Mouse (Mus musculus) brown adipose tissue, adult 24 weeks (tissue): ENCODE measurements around the gene Kcnab1. TPM values are rescaled to one million over a fixed set of nuclear protein-coding genes. Genes with fewer than 3 reads are reported as not detected.

Experiments used
- H3K27ac ChIP-seq: fragments of 200-500 bp; replicated peaks from 2 replicates; pipeline ENCODE4 v1.5.1; 2012; ENCODE audit warnings: low read depth, mild to moderate bottlenecking, low read length
- H3K4me1 ChIP-seq: fragments of 200-500 bp; 2 replicates; pipeline ENCODE4 v1.6.1; 2012; ENCODE audit warnings: low read length, mixed read lengths; ENCODE audit not compliant: control insufficient read depth, insufficient read depth, insufficient read length
- H3K4me3 ChIP-seq: fragments of 200-500 bp; 2 replicates; pipeline ENCODE4 v1.5.1; 2012; ENCODE audit warnings: low read depth, mild to moderate bottlenecking, low read length, moderate library complexity; ENCODE audit not compliant: insufficient read depth
- polyA plus RNA-seq: library from polyadenylated mRNA; stranded (reverse); fragments of >200 nt; gene quantifications from 2 replicates; pipeline ENCODE4 v1.2.4, GENCODE M21; 2012; ENCODE audit not compliant: missing spikeins, insufficient read depth, insufficient read length

Kcnab1 gene
- polyA plus RNA-seq: not detected in 2 replicates

DNA sequence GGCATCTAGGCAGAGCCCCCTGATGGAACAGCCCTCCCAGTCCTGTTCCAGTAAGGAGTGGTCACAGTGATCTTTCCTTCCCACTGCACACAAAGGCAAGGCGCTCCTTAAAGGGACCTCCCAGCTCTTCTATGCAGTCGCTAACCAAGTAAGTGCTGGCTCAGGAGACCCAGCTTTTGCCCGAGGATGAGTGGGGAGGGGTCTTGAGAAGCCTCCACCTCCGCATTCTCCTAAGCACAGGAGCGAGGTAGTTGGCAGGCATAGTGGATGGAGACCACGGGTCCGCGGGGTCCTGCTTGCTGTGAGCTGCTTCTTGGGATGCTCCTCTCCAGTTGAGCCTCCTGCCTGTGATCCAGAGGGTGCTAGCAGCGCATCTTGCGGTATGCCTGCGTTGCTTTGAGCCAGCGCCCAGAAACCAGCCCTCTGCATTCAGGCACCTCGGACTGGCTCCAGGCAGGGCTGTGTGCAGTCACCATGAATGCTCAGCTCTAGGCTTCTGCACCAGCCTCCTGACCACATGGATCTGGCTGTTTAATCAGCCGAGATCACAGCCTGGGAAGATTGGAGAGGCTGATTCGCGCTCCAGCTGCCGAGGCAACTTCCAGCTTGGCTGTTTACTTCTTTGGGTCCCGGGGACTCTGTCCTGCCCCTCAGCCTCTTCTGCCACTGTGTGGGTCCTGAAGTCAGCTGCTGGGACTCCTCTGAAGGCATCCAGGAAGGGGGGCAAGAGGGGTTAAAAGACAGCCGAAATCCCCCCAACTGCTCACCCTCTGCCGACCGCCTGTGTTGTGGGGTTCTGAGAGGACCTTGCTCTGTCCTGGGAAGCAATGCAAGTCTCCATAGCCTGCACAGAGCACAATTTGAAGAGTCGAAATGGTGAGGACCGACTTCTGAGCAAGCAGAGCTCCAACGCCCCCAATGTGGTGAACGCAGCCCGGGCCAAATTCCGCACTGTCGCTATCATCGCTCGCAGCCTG lies at the start of gene Kcnab1:
TSS of gene Kcnab1 (plus strand) at position 440 of the 977 bp plus-strand sequence.
- Histone ChIP-seq H3K27ac (no peak within 1 kb of the TSS), H3K4me3 (no peak within 1 kb of the TSS), H3K4me1 (no peaks in the 10 kb centered on the region)

GRCm38 (mm10) chr3:65088295-65088694 lies 20.9 kb upstream of the Kcnab1 start:
- H3K4me1 ChIP-seq: no peaks in the 10 kb centered on the region

DNA sequence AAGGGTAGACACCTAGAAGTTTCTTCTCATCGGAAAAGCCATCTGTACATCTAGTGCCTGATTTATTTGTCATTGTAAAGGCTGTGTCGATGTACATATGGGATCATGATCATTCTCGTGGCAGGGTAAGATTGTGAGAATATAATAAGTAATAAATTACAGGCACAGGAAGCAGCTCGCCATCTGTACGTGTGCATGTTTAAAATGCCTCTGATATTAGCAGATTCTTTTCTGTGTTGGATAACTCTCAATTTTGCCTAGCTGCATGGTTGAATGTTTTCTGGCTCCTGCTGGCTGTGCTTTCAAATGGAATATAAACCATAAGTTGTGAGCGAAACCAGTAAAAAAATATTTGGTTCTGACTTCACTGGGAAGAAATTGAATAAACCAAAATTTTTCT lies 5.1 kb upstream of the Kcnab1 start:
- Histone ChIP-seq H3K4me1 (no peaks in the 10 kb centered on the region), H3K27ac (no peak overlapping the region), H3K4me3 (no peak overlapping the region)

More at GRCm38 (mm10) chr3:65088295-65088694, 20.9 kb upstream of the Kcnab1 start:
- Histone ChIP-seq H3K27ac (no peak overlapping the region), H3K4me3 (no peak overlapping the region)

DNA sequence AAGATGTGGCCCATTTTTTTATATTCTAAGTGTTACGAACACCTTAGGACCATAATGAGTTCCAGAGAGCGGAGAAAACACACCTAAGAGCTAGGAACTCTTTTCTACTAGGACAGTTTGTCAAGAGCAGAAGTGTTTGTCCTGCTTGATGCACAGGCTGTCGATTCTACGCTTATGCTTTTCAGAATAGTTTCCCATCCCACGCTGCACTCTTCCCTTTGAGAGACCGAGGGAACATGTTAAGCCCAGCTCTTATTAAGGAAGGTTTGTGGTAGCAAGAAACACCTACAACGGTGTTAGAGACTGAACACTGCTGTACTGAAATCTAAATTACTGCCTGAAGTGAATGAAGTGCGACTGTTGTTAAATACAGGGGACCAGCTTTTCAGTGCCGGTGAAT lies 1.0 kb downstream of the Kcnab1 start:
- no peak overlapping the region for H3K4me3 ChIP-seq
- no peaks in the 10 kb centered on the region for H3K4me1 ChIP-seq
- no peak overlapping the region for H3K27ac ChIP-seq

- H3K4me3 ChIP-seq: no peak overlapping the region
- no peak overlapping the region for H3K27ac ChIP-seq
- H3K4me1 ChIP-seq: no peaks in the 10 kb centered on the region
Observed at GRCm38 (mm10) chr3:65111176-65111575, 2.0 kb downstream of the Kcnab1 start.

DNA sequence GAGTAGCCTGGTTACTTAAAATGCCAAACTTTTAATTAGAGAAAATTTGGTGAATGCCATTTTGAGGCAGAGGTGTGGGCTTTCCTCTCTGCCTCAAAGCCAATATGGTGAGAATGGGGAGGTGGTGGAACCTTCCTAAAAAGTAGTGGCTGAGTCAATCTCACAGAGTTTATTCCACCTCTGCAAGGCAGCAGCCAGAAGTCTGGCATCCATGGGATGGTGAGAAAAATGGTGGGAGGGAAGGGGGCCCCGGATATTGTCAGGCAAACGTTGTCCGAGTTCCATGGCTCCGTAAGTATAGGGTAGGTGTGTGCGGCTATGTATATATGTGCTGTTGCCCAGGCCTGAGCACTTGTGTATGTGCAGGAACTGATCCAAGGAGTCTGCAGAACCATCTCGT lies 6.0 kb downstream of the Kcnab1 start:
- H3K4me3 ChIP-seq: no peak overlapping the region
- H3K4me1 ChIP-seq: no peaks in the 10 kb centered on the region
- H3K27ac ChIP-seq: no peak overlapping the region

DNA sequence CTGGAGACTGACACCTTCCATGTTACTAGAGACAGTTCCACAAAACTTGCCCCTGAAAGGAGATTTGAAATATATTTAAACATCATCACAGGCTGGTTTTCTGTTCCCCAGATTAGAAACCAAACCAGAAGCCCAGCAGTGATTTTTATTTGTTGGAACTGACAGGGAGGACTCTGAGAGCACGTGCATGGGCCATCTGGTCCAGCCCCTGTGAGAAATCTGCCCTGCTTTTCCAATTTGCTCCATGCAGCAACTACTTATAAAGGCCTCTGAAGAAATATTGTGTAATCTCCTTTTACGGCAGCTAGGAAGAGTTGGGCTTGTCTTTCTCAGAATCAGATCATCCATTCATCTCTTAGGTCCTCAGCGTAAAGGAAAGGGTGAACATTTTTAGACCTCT lies 7.8 kb downstream of the Kcnab1 start:
- no peak overlapping the region for H3K4me3 ChIP-seq
- no peaks in the 10 kb centered on the region for H3K4me1 ChIP-seq
- no peak overlapping the region for H3K27ac ChIP-seq

- Histone ChIP-seq H3K4me1 (no peaks in the 10 kb centered on the region), H3K27ac (no peak overlapping the region), H3K4me3 (no peak overlapping the region)
Observed at GRCm38 (mm10) chr3:65117365-65117764, 8.2 kb downstream of the Kcnab1 start.

DNA sequence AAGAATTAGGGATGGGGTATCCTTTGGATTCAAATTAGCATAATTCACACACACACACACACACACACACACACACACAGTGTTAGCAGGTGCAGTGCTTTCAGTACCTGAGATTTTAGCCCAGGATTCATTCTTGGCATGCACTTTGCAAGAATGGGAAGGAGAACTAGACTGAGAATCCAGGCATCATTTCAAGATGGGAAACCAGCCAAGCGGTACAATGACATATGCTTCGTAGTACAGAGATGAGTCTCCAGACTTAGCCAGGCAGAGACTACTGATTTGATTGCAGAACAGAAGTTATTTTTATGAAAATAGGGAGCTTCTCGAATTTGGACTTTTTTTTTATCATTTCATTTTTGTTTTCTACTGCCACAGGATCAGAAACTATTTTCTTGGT lies 15.8 kb downstream of the Kcnab1 start:
- Histone ChIP-seq H3K27ac (no peak overlapping the region), H3K4me1 (no peaks in the 10 kb centered on the region), H3K4me3 (no peak overlapping the region)

- Histone ChIP-seq H3K4me3 (no peak overlapping the region), H3K4me1 (no peaks in the 10 kb centered on the region), H3K27ac (no peak overlapping the region)
Observed at GRCm38 (mm10) chr3:65129625-65130024, 20.4 kb downstream of the Kcnab1 start.

DNA sequence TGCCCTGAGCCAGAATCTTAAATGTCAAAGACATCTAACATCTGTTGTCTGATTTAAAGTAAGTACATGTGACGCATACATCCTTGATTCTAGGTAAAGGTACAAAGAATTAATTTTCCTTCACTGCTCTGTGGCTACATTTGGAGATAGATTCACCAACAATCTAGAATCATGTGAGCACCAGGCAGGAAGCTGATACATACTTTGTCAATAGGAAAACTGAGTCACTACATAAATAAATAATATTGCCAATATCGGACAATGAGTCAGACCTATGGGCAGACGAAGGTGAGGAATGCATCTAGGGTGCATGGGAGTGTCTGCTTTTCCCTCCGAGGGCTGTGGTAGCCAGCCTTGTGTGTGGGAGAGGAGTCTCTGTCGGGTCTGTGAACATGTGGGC lies 25.7 kb downstream of the Kcnab1 start:
- Histone ChIP-seq H3K4me1 (no peaks in the 10 kb centered on the region), H3K27ac (no peak overlapping the region), H3K4me3 (no peak overlapping the region)

DNA sequence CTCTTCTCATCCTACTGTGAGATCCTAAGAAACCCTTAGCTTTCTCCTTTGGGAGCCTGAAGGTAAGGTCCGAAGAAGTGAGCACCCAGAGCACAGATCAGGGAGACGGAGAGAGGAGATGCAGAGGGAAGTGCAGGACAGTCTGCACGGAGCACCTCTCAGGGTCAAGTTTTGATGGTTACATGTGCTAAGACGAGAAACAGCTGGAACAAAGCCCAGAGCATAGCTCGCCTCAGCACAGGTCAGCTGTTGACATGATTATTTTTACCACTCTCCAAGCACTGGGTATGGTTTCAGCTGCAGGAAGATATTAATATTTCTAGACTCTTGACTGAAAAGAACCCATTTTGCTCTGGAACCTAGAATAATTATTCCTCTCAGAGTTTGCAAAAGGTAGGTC lies 27.7 kb downstream of the Kcnab1 start:
- no peak overlapping the region for H3K4me3 ChIP-seq
- no peaks in the 10 kb centered on the region for H3K4me1 ChIP-seq
- no peak overlapping the region for H3K27ac ChIP-seq

- H3K27ac ChIP-seq: no peak overlapping the region
- no peaks in the 10 kb centered on the region for H3K4me1 ChIP-seq
- H3K4me3 ChIP-seq: no peak overlapping the region
Observed at GRCm38 (mm10) chr3:65138739-65139138, 29.6 kb downstream of the Kcnab1 start.

GRCm38 (mm10) chr3:65145152-65145551 lies 36.0 kb downstream of the Kcnab1 start:
- Histone ChIP-seq H3K4me1 (no peaks in the 10 kb centered on the region), H3K27ac (no peak overlapping the region), H3K4me3 (no peak overlapping the region)

GRCm38 (mm10) chr3:65151808-65152207 lies 42.6 kb downstream of the Kcnab1 start:
- no peak overlapping the region for H3K4me3 ChIP-seq

GRCm38 (mm10) chr3:65172964-65173363 lies 63.8 kb downstream of the Kcnab1 start:
- Histone ChIP-seq H3K4me3 (no peak overlapping the region), H3K27ac (no peak overlapping the region), H3K4me1 (no peaks in the 10 kb centered on the region)

More at GRCm38 (mm10) chr3:65151808-65152207, 42.6 kb downstream of the Kcnab1 start:
- no peaks in the 10 kb centered on the region for H3K4me1 ChIP-seq
- H3K27ac ChIP-seq: no peak overlapping the region
